Mouse (Mus musculus) heart, adult 2 months (tissue): ENCODE results near the gene Ino80b.

ENCODE experiments used
- CTCF ChIP-seq: fragments of 200-600 bp; IDR thresholded peaks from 2 replicates; pipeline ENCODE4 v1.8.1; 2022; ENCODE audit warnings: antibody characterized with exemption, mild to moderate bottlenecking, moderate library complexity
- EP300 ChIP-seq: fragments of 200-500 bp; IDR thresholded peaks from 2 replicates; pipeline ENCODE4 v1.6.1; 2011; ENCODE audit warnings: low read depth, low read length, control low read depth; ENCODE audit not compliant: insufficient read depth
- POLR2A ChIP-seq: fragments of 200-500 bp; IDR thresholded peaks from 2 replicates; pipeline ENCODE4 v1.6.1; 2011; ENCODE audit warnings: mild to moderate bottlenecking, low read depth, low read length, control low read depth; ENCODE audit not compliant: insufficient read depth

GRCm38 (mm10) chr6:83165607-83166242 lies 40.5 kb upstream of the Ino80b start, which contains the start of gene Dctn1:
- TF ChIP-seq CTCF: peak; percentile 91
- TF ChIP-seq EP300: peak; percentile 91
- no peak; the same call in 1 of the 2 replicates for TF ChIP-seq POLR2A
